Mouse (Mus musculus): ENCODE data around the gene Fsip1. TPM values are rescaled to one million over a fixed set of nuclear protein-coding genes. Genes with fewer than 3 reads are reported as not detected.
A peak's percentile ranks its signal among the peaks of the same experiment; 100 is the strongest.

Fsip1 gene
- polyA plus RNA-seq, 1 experiment from 2014 or later: 0.21 TPM

DNA sequence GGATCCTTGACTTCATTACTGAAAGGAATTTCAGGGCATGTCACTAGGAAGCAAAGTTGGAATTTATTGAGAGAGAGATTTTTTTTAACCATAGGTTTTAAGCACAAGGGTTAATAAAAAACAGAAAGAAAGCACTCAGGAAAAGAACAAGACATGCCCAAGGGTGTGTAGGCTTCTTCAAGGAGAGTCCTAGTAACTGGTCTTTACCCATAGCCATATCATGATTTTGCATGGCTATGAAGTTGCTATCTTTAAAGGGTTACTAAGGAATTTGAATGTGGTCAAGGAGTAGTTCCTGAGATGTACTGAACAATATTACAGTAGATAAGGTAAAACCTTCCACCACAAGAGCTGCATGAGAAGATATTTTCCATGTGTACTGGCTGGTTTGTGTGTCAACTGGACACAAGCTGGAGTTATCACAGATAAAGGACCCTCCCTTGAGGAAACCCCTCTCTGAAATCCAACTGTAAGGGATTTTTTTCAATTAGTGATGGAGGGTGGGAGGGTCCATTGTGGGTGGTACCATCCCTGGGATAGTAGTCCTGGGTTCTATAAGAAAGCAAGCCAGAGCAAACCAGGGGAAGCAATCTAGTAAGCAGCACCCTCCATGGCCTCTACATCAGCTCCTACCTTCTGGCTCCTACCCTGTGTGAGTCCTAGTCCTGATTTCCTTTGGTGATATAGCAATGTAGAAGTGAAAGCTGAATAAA lies 76.7 kb downstream of the Fsip1 start:
- H3K9ac ChIP-seq (replicated peaks): no peak overlapping the region
- no peaks in the 10 kb centered on the region for H3K9me3 ChIP-seq (ENCODE audit: low read length)
- ATAC-seq (no peak), DNase-seq (no peak)
- no peak for TF ChIP-seq EP300 (IDR thresholded peaks at IDR 0.05; ENCODE audit: low read depth)
- no peak for TF ChIP-seq CTCF (IDR thresholded peaks at IDR 0.05; ENCODE audit: low read depth)
- no peak overlapping the region for H3K27ac ChIP-seq (ENCODE audit: low read depth)
- H3K4me2 ChIP-seq (ENCODE audit: low read depth, low read length): 0 out of 2 replicates have a peak overlapping the region, but pooled peaks have one; percentile 9
- H3K4me1 ChIP-seq (ENCODE audit: insufficient read depth): no peaks in the 10 kb centered on the region
- H3K27me3 ChIP-seq (ENCODE audit: insufficient read depth, low read length): no peaks in the 10 kb centered on the region
- no peaks in the 10 kb centered on the region for H3K36me3 ChIP-seq (replicated peaks; ENCODE audit: insufficient read depth, low read length)
- no peak overlapping the region for H3K4me3 ChIP-seq (ENCODE audit: low read depth, low read length)

DNA sequence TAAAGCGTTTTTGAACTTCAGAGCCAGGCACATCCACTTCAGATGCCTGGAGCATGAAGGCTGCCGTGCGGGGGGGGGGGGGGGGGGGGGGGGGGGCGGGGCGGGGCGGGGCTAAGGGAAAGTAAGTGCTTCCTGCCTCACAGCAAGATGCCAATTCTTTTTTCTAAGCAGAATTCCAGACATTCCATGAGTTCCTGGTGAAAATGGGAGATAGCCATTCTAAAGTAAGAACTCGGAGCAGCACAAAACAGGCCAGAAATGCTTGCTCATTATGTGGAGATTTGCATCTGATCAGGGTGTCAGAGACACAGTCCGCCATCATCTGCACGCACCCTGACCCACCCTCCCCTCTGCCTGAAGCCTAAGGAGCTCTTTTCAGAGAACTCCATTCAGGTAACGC lies 77.3 kb downstream of the Fsip1 start:
- Histone ChIP-seq H3K4me3 (ENCODE audit: low read depth, low read length) (no peak overlapping the region), H3K4me2 (ENCODE audit: low read depth, low read length) (peak overlapping the region; percentile 9; the same call in 1 of the 2 replicates), H3K27ac (ENCODE audit: low read depth) (no peak overlapping the region), H3K4me1 (ENCODE audit: insufficient read depth) (no peaks in the 10 kb centered on the region), H3K27me3 (ENCODE audit: insufficient read depth, low read length) (no peaks in the 10 kb centered on the region), H3K9ac (replicated peaks) (no peak overlapping the region), H3K36me3 (replicated peaks; ENCODE audit: insufficient read depth, low read length) (no peaks in the 10 kb centered on the region), H3K9me3 (ENCODE audit: low read length) (no peaks in the 10 kb centered on the region)
- ATAC-seq (no peak), DNase-seq (no peak)
- WGBS (ENCODE audit: insufficient replicate concordance): 19% methylated on average over 6 of the region's 10 CpGs
- TF ChIP-seq CTCF (IDR thresholded peaks at IDR 0.05; ENCODE audit: low read depth): no peak
- TF ChIP-seq EP300 (IDR thresholded peaks at IDR 0.05; ENCODE audit: low read depth): no peak

DNA sequence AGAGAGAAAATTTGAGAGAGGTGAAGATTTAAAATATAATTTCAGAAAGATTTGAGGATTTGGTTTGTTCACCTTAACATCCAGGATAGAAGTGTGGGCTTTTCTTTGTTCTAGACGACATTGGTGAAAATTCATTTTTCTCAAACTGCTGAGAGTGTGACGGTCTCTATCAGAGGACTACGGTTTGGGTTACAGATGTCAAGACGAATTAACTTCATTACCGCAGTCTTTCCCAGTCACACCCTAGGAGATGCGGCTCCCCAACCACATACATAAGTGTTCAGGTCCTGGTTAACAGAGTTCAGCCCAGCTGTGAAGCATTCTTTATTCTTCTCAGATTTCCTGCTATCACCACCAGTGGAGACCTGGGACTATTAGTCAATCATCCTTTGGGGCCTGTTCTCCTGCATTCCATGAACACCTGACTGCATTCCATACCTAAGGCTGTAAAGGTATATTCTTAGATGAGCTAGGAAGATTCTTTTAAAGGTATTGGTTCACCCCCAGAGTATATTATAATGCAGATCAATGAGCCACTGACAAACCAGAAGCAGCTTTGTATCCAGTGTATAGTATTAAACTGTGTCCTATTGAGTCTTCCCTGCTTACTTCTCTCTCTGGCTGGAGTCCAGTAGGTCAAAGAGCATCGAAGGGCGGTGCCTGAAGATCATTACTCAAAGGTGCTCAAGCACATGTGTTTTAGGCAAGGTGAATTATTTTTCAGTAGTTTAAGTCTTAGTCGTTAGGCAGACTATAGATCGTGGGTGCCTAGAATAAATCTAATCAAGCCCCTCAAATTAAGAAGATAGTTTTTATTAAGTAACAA lies 82.0 kb downstream of the Fsip1 start:
- H3K9ac ChIP-seq (replicated peaks): no peak overlapping the region
- H3K9me3 ChIP-seq (ENCODE audit: low read length): no peaks in the 10 kb centered on the region
- H3K27me3 ChIP-seq (ENCODE audit: insufficient read depth, low read length): no peaks in the 10 kb centered on the region
- no peaks in the 10 kb centered on the region for H3K4me1 ChIP-seq (ENCODE audit: insufficient read depth)
- no peak for DNase-seq
- ATAC-seq: no peak
- no peak overlapping the region for H3K4me2 ChIP-seq (ENCODE audit: low read depth, low read length)
- H3K27ac ChIP-seq (ENCODE audit: low read depth): no peak overlapping the region
- WGBS (ENCODE audit: insufficient replicate concordance): 80% methylated on average over 10 of the region's 10 CpGs
- H3K36me3 ChIP-seq (replicated peaks; ENCODE audit: insufficient read depth, low read length): no peaks in the 10 kb centered on the region
- no peak overlapping the region for H3K4me3 ChIP-seq (ENCODE audit: low read depth, low read length)
- TF ChIP-seq CTCF (IDR thresholded peaks at IDR 0.05; ENCODE audit: low read depth): no peak
- TF ChIP-seq EP300 (IDR thresholded peaks at IDR 0.05; ENCODE audit: low read depth): no peak

DNA sequence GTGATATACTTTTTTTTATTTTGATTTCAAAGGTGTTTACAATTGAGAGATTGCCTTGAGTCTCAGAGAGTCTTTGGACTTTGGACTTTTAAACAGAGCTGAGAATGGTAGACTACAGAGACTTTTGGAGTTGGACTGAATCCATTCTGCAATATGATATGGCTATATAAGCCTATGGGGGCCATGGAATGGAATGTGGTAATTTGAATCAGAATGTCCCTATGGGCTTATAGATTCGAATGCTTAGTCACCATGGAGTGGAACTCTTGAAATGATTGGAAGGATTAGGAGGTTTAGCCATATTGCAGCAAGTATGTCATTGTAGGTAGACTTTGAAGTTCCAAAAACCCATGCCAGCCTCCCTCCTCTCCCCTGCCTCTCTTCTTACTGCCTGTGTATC lies 88.5 kb downstream of the Fsip1 start:
- no peaks in the 10 kb centered on the region for H3K27me3 ChIP-seq (ENCODE audit: insufficient read depth, low read length)
- H3K4me3 ChIP-seq (ENCODE audit: low read depth, low read length): no peak overlapping the region
- H3K27ac ChIP-seq (ENCODE audit: low read depth): no peak overlapping the region
- no peak for DNase-seq
- 52% methylated on average over 1 of the region's 1 CpGs for WGBS (ENCODE audit: insufficient replicate concordance)
- H3K36me3 ChIP-seq (replicated peaks; ENCODE audit: insufficient read depth, low read length): no peaks in the 10 kb centered on the region
- ATAC-seq: no peak
- no peak overlapping the region for H3K4me2 ChIP-seq (ENCODE audit: low read depth, low read length)
- no peaks in the 10 kb centered on the region for H3K4me1 ChIP-seq (ENCODE audit: insufficient read depth)
- H3K9ac ChIP-seq (replicated peaks): no peak overlapping the region
- no peaks in the 10 kb centered on the region for H3K9me3 ChIP-seq (ENCODE audit: low read length)
- TF ChIP-seq EP300 (IDR thresholded peaks at IDR 0.05; ENCODE audit: low read depth) (no peak), CTCF (IDR thresholded peaks at IDR 0.05; ENCODE audit: low read depth) (no peak)

DNA sequence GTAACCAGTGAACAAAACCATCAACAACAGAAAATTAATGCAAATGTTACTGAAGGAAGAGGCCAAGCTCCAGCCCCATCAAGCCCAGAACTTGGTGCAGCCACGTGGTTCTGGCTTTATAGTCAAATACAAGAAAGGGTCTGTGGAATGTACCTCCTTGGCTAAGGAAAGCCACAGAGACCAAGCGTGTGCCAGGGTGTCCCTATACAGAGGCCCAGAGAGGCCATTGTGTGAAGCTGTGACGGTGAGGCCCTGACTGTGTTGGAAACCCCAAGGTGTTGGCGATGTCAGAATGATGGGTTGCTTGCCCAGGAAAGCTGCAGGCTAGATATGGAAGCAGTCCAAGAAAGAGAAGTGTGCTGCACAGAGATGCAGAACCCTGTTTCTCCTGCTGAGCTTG lies 89.0 kb downstream of the Fsip1 start:
- Histone ChIP-seq H3K4me3 (ENCODE audit: low read depth, low read length) (no peak overlapping the region), H3K4me1 (ENCODE audit: insufficient read depth) (no peaks in the 10 kb centered on the region), H3K27ac (ENCODE audit: low read depth) (no peak overlapping the region), H3K9ac (replicated peaks) (no peak overlapping the region), H3K9me3 (ENCODE audit: low read length) (no peaks in the 10 kb centered on the region), H3K36me3 (replicated peaks; ENCODE audit: insufficient read depth, low read length) (no peaks in the 10 kb centered on the region), H3K4me2 (ENCODE audit: low read depth, low read length) (no peak overlapping the region), H3K27me3 (ENCODE audit: insufficient read depth, low read length) (no peaks in the 10 kb centered on the region)
- 70% methylated on average over 4 of the region's 4 CpGs for WGBS (ENCODE audit: insufficient replicate concordance)
- TF ChIP-seq EP300 (IDR thresholded peaks at IDR 0.05; ENCODE audit: low read depth) (no peak), CTCF (IDR thresholded peaks at IDR 0.05; ENCODE audit: low read depth) (no peak)
- no peak for ATAC-seq
- no peak for DNase-seq

- no peaks in the 10 kb centered on the region for H3K27me3 ChIP-seq (ENCODE audit: insufficient read depth, low read length)
- no peak overlapping the region for H3K4me2 ChIP-seq (ENCODE audit: low read depth, low read length)
- H3K36me3 ChIP-seq (replicated peaks; ENCODE audit: insufficient read depth, low read length): no peaks in the 10 kb centered on the region
- 74% methylated on average over 2 of the region's 2 CpGs for WGBS (ENCODE audit: insufficient replicate concordance)
- H3K9ac ChIP-seq (replicated peaks): no peak overlapping the region
- H3K27ac ChIP-seq (ENCODE audit: low read depth): no peak overlapping the region
- no peaks in the 10 kb centered on the region for H3K4me1 ChIP-seq (ENCODE audit: insufficient read depth)
- H3K4me3 ChIP-seq (ENCODE audit: low read depth, low read length): no peak overlapping the region
- DNase-seq (no peak), ATAC-seq (no peak)
- no peak for TF ChIP-seq EP300 (IDR thresholded peaks at IDR 0.05; ENCODE audit: low read depth)
- TF ChIP-seq CTCF (IDR thresholded peaks at IDR 0.05; ENCODE audit: low read depth): no peak
- H3K9me3 ChIP-seq (ENCODE audit: low read length): no peaks in the 10 kb centered on the region
These were observed 91.1 kb downstream of the Fsip1 start for GRCm38 (mm10) chr2:118165691-118166090.

Measured in liver, postnatal 0 days (tissue).